Mouse (Mus musculus): ENCODE data around the gene Rpl3. TPM values are rescaled to one million over a fixed set of nuclear protein-coding genes. Genes with fewer than 3 reads are reported as not detected.

Rpl3 gene
- total RNA-seq, 1 experiment from 2014 or later = 1,093 TPM

GRCm38 (mm10) chr15:80074663-80075373 lies 16.9 kb downstream of the Rpl3 start:
- ATAC-seq (ENCODE audit: extremely low read depth, insufficient number of reproducible peaks, low FRiP score, poor library complexity, severe bottlenecking) = no peak

GRCm38 (mm10) chr15:80073256-80073621 lies 18.4 kb downstream of the Rpl3 start:
- ATAC-seq (ENCODE audit: extremely low read depth, insufficient number of reproducible peaks, low FRiP score, poor library complexity, severe bottlenecking) = no peak

- ATAC-seq (ENCODE audit: extremely low read depth, insufficient number of reproducible peaks, low FRiP score, poor library complexity, severe bottlenecking) = no peak
Observed at GRCm38 (mm10) chr15:80072579-80073255, 19.0 kb downstream of the Rpl3 start.

GRCm38 (mm10) chr15:80071951-80072437 lies 19.7 kb downstream of the Rpl3 start:
- no peak for ATAC-seq (ENCODE audit: extremely low read depth, insufficient number of reproducible peaks, low FRiP score, poor library complexity, severe bottlenecking)

- no peak for ATAC-seq (ENCODE audit: extremely low read depth, insufficient number of reproducible peaks, low FRiP score, poor library complexity, severe bottlenecking)
Observed at GRCm38 (mm10) chr15:80070095-80070644, 21.5 kb downstream of the Rpl3 start.

- no peak for ATAC-seq (ENCODE audit: extremely low read depth, insufficient number of reproducible peaks, low FRiP score, poor library complexity, severe bottlenecking)
Observed at GRCm38 (mm10) chr15:80069171-80069570, 22.5 kb downstream of the Rpl3 start.

GRCm38 (mm10) chr15:80066538-80066937 lies 25.1 kb downstream of the Rpl3 start:
- ATAC-seq (ENCODE audit: extremely low read depth, insufficient number of reproducible peaks, low FRiP score, poor library complexity, severe bottlenecking) = no peak

DNA sequence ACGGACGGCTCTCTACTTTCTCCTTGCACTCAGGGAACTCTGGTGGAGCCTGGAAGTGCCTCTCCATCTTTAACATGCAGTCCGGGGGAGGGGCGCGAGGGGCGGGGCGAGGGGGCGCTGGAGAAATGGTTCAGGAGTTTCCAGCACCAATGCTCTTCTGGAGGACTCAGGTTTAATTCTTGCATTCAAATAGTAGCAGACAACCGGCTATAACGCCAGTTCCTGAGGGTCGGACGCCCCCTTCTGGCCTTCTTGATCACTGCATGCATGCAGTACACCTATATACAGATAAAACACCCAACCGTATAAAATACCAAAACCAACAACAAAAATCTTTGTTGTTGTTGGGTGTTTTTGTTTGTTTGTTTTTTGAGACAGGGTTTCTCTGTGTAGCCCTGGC lies 26.3 kb downstream of the Rpl3 start:
- no peak for ATAC-seq (ENCODE audit: extremely low read depth, insufficient number of reproducible peaks, low FRiP score, poor library complexity, severe bottlenecking)

- no peak for ATAC-seq (ENCODE audit: extremely low read depth, insufficient number of reproducible peaks, low FRiP score, poor library complexity, severe bottlenecking)
Observed at GRCm38 (mm10) chr15:80064965-80065364, 26.7 kb downstream of the Rpl3 start.

GRCm38 (mm10) chr15:80062821-80063220 lies 28.8 kb downstream of the Rpl3 start:
- no peak for ATAC-seq (ENCODE audit: extremely low read depth, insufficient number of reproducible peaks, low FRiP score, poor library complexity, severe bottlenecking)

DNA sequence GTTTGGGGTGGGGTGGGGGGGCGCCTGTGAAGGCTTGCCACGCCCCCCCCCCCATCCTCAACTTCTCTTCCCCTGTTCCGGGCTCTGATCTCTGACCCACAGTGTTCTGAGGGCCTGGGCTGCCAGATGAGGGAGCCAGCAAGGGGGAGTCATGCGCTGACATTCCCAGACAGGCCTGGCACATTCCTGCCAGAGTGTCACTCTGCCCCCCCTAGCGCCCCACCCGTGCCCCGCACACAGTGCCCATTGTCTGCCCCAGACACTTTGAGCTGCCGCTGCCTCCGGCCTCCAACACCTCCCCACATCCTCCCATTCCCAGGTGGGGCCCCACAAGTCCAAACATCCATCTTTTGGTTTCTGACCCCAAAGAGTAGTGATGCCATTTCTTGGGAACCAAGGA lies 29.3 kb downstream of the Rpl3 start:
- ATAC-seq (ENCODE audit: extremely low read depth, insufficient number of reproducible peaks, low FRiP score, poor library complexity, severe bottlenecking) = no peak

DNA sequence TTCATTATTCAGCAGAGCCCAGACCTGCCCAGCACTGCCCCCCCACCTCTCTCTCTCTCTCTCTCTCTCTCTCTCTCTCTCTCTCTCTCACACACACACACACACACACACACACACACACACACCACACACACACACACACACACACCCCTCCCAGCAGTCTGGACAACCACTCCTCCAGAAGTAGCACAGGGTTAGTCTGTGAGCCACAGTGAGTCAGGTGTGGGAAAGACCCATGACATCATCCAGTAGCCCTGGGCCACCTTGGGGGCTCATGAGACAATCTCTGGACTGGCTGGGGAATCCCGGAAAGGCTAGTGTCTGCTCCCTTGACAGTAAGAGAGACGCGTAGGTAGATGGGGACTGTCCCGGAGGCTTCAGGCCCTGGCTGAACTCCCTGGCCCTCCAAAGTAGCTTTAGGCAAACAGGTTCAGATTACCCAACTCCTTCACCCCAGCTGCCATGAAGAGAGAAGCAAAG lies 30.6 kb downstream of the Rpl3 start:
- ATAC-seq (ENCODE audit: extremely low read depth, insufficient number of reproducible peaks, low FRiP score, poor library complexity, severe bottlenecking) = no peak

GRCm38 (mm10) chr15:80060356-80061070 lies 31.2 kb downstream of the Rpl3 start:
- ATAC-seq (ENCODE audit: extremely low read depth, insufficient number of reproducible peaks, low FRiP score, poor library complexity, severe bottlenecking) = no peak

GRCm38 (mm10) chr15:80059606-80060005 lies 32.1 kb downstream of the Rpl3 start:
- ATAC-seq (ENCODE audit: extremely low read depth, insufficient number of reproducible peaks, low FRiP score, poor library complexity, severe bottlenecking) = no peak

GRCm38 (mm10) chr15:80058151-80058550 lies 33.5 kb downstream of the Rpl3 start:
- no peak for ATAC-seq (ENCODE audit: extremely low read depth, insufficient number of reproducible peaks, low FRiP score, poor library complexity, severe bottlenecking)

DNA sequence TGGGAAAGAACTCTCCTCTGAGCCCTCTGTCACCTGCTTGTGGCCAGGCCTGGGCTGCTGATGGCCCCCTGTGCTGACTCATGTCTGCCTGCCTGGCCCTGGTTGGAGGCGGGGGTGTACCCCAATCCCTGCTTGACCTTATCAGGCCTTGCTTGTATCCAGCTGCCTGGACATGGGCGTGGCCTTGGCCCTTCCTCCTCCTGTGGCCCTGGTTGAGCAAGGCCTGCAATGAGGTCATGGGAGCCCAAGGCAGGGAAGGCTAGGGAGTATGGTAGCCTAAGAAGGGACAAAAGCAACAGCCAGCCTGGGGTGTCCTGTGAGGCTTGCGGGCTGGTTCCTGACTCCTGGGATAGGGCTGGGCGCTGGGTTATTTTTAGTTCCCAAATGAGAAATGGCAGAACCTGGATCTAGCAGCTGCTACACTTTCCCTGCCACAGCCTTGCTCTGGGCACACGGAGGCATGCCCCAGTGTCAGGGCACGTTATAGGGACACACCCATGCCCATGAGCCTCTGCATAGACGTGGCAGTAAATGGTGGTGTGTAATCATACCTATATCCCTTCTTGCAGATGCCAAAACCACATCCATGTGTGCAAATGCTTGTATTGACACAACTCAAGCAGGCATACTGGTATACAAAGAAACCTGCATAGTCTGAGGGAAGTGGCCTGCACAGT lies 37.5 kb downstream of the Rpl3 start:
- no peak for ATAC-seq (ENCODE audit: extremely low read depth, insufficient number of reproducible peaks, low FRiP score, poor library complexity, severe bottlenecking)

- ATAC-seq (ENCODE audit: extremely low read depth, insufficient number of reproducible peaks, low FRiP score, poor library complexity, severe bottlenecking) = no peak
Observed at GRCm38 (mm10) chr15:80053381-80054033, 38.2 kb downstream of the Rpl3 start.

DNA sequence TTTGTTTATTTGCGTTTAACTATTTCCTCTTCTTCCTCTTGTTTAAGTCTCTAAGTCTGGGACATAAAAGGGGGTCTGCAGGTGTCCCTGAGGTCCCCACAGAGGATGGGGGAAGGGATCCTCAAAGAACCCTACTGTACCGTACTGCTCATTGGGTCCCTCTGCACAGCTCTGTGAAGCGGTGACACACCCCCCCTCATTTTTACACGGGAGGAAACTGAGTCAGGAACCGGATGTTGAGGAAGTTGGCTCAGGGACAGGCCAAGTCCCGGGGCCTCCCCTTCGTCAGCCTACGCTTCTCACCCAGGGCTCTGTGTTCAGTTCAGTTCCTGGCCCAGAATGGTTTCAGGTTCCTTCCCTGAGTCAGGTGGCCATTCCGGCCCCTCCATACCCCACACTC lies 39.9 kb downstream of the Rpl3 start:
- ATAC-seq (ENCODE audit: extremely low read depth, insufficient number of reproducible peaks, low FRiP score, poor library complexity, severe bottlenecking) = no peak
